Mouse (Mus musculus) fibroblast of lung, adult 2 months (primary cell): ENCODE measurements around the gene Pex14.
"Not testable (repeated sequence)": the region's sequence is repeated elsewhere in the genome, so short reads cannot be mapped to it uniquely, and the experiment has no call there.

Source experiments
- DNase-seq: peaks from one replicate; pipeline ENCODE4 v3.0.0-alpha.2; 2011; ENCODE audit warnings: low read depth

Gene Pex14

GRCm38 (mm10) chr4:149103875-149104561 lies 4.3 kb upstream of the Pex14 start, which contains the start of gene Dffa:
TSS of gene Dffa (plus strand) at chr4:149104146.
- DNase-seq, result peak; percentile 70

GRCm38 (mm10) chr4:149101456-149101855 lies 1.8 kb upstream of the Pex14 start:
- peak; percentile 31 for DNase-seq

- DNase-seq, result not testable (repeated sequence)
These were observed 773 bp upstream of the Pex14 start for GRCm38 (mm10) chr4:149100449-149100848.

GRCm38 (mm10) chr4:149098571-149098970 lies 1.1 kb downstream of the Pex14 start:
- no peak for DNase-seq

GRCm38 (mm10) chr4:149097956-149098355 lies 1.7 kb downstream of the Pex14 start:
- no peak for DNase-seq

- no peak for DNase-seq
These were observed 8.3 kb downstream of the Pex14 start for GRCm38 (mm10) chr4:149091364-149091763.

- no peak for DNase-seq
These were observed 14.3 kb downstream of the Pex14 start for GRCm38 (mm10) chr4:149085381-149085780.

- no peak for DNase-seq
These were observed 18.1 kb downstream of the Pex14 start for GRCm38 (mm10) chr4:149081528-149081927.

GRCm38 (mm10) chr4:149080111-149080510 lies 19.6 kb downstream of the Pex14 start:
- no peak for DNase-seq

GRCm38 (mm10) chr4:149079629-149080028 lies 20.0 kb downstream of the Pex14 start:
- DNase-seq, result no peak

- DNase-seq, result no peak
These were observed 21.4 kb downstream of the Pex14 start for GRCm38 (mm10) chr4:149078261-149078660.

GRCm38 (mm10) chr4:149075871-149076575 lies 23.7 kb downstream of the Pex14 start:
- DNase-seq, result peak; percentile 64

- no peak for DNase-seq
These were observed 24.6 kb downstream of the Pex14 start for GRCm38 (mm10) chr4:149075073-149075472.

GRCm38 (mm10) chr4:149066672-149067551 lies 32.8 kb downstream of the Pex14 start:
- no peak for DNase-seq

GRCm38 (mm10) chr4:149064061-149064854 lies 35.4 kb downstream of the Pex14 start:
- no peak for DNase-seq

GRCm38 (mm10) chr4:149062406-149063318 lies 37.0 kb downstream of the Pex14 start:
- no peak for DNase-seq

- DNase-seq, result no peak
These were observed 38.3 kb downstream of the Pex14 start for GRCm38 (mm10) chr4:149061432-149061718.

GRCm38 (mm10) chr4:149060621-149061431 lies 38.9 kb downstream of the Pex14 start:
- no peak for DNase-seq

GRCm38 (mm10) chr4:149059713-149060112 lies 40.0 kb downstream of the Pex14 start:
- no peak for DNase-seq

- DNase-seq, result no peak
These were observed 41.4 kb downstream of the Pex14 start for GRCm38 (mm10) chr4:149058298-149058697.
